Mouse (Mus musculus) erythroblast, embryonic 14.5 days (primary cell): Measurements from ENCODE around the gene Cd164l2.

Experiments
- GATA1 ChIP-seq: IDR thresholded peaks from 2 replicates; pipeline ENCODE4 v1.6.1; 2012; ENCODE audit warnings: low read length, inconsistent platforms, mixed read lengths
- TAL1 ChIP-seq: IDR thresholded peaks from 3 replicates; pipeline ENCODE4 v1.6.1; 2012; ENCODE audit warnings: low read length, inconsistent platforms, mixed read lengths

DNA sequence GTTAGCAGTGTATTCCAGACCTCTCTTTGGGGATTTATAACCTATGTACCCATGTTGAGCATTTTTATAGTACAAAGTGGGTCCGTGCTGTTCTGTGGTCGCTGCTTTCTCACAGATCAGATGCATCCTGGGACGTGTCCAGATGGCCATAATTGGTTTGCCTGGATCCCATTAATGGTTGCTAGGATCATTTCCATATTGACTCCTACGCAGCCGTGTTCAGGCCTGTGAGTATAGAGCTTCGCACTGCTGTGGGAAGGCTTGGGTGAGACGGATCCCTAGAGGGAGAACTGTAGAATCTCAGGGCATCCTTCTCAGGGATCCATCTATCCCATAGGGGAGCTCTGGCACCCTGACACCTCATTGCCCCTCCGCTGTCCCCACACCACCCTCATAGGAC lies 17.7 kb downstream of the Cd164l2 start:
- no peak for TF ChIP-seq GATA1
- no peak for TF ChIP-seq TAL1
